Mouse (Mus musculus): ENCODE measurements around the gene Trim26. TPM values are rescaled to one million over a fixed set of nuclear protein-coding genes. Genes with fewer than 3 reads are reported as not detected.
"Not testable (repeated sequence)": the region's sequence is repeated elsewhere in the genome, so short reads cannot be mapped to it uniquely, and the experiment has no call there.

The Trim26 gene
- 39.9 and 41.3 TPM in 2 replicates for polyA plus RNA-seq (2015; fragmentation: Nextera tagmentation; extraction: Ambion mirVana)

GRCm38 (mm10) chr17:36836874-36837647 is at the start of gene Trim26:
Trim26 (plus strand) TSS chr17:36837134.
- no peaks in the 10 kb centered on the region for H3K9me3 ChIP-seq (replicated peaks; ENCODE audit: control insufficient read depth, low read length)
- no peaks in the 10 kb centered on the region for H3K27me3 ChIP-seq (ENCODE audit: control insufficient read depth, insufficient read depth, low read length)
- peak within 1 kb of the TSS; percentile 86 for H3K4me3 ChIP-seq (replicated peaks; ENCODE audit: low read length)
- peaks cover 12% of the 10 kb centered on the region for H3K4me1 ChIP-seq (ENCODE audit: control insufficient read depth, insufficient read depth, low read length)
- H3K9ac ChIP-seq (ENCODE audit: low read length): peak within 1 kb of the TSS; percentile 95
- no peaks in the 10 kb centered on the region for H3K36me3 ChIP-seq (ENCODE audit: control insufficient read depth, insufficient read depth, low read length)
- 0% methylated on average over 55 of the region's 58 CpGs for WGBS
- H3K27ac ChIP-seq (ENCODE audit: low read length): peak within 1 kb of the TSS; percentile 98
- ATAC-seq (ENCODE audit: insufficient read depth, low FRiP score): peak; percentile 98
- peak within 1 kb of the TSS; percentile 69 for H3K4me2 ChIP-seq (ENCODE audit: low read depth, low read length)

GRCm38 (mm10) chr17:36788351-36788750 is 48.6 kb upstream of the Trim26 start:
- Histone ChIP-seq H3K27ac (ENCODE audit: low read length) (no peak overlapping the region), H3K9me3 (replicated peaks; ENCODE audit: control insufficient read depth, low read length) (no peaks in the 10 kb centered on the region), H3K9ac (ENCODE audit: low read length) (no peak overlapping the region), H3K4me1 (ENCODE audit: control insufficient read depth, insufficient read depth, low read length) (no peaks in the 10 kb centered on the region), H3K4me3 (replicated peaks; ENCODE audit: low read length) (no peak overlapping the region), H3K36me3 (ENCODE audit: control insufficient read depth, insufficient read depth, low read length) (no peaks in the 10 kb centered on the region), H3K27me3 (ENCODE audit: control insufficient read depth, insufficient read depth, low read length) (no peaks in the 10 kb centered on the region), H3K4me2 (ENCODE audit: low read depth, low read length) (no peak overlapping the region)
- 61% methylated on average over 2 of the region's 2 CpGs for WGBS
- no peak for ATAC-seq (ENCODE audit: insufficient read depth, low FRiP score)

GRCm38 (mm10) chr17:36788801-36789200 is 48.1 kb upstream of the Trim26 start:
- H3K4me1 ChIP-seq (ENCODE audit: control insufficient read depth, insufficient read depth, low read length); H3K9me3 ChIP-seq (replicated peaks; ENCODE audit: control insufficient read depth, low read length); H3K27me3 ChIP-seq (ENCODE audit: control insufficient read depth, insufficient read depth, low read length); H3K4me2 ChIP-seq (ENCODE audit: low read depth, low read length); H3K36me3 ChIP-seq (ENCODE audit: control insufficient read depth, insufficient read depth, low read length); H3K9ac ChIP-seq (ENCODE audit: low read length); H3K27ac ChIP-seq (ENCODE audit: low read length); H3K4me3 ChIP-seq (replicated peaks; ENCODE audit: low read length): not testable (repeated sequence)
- peak; percentile 17; the same call in 1 of the 2 replicates for ATAC-seq (ENCODE audit: insufficient read depth, low FRiP score)

- 62% methylated on average over 10 of the region's 10 CpGs for WGBS
- Histone ChIP-seq H3K4me2 (ENCODE audit: low read depth, low read length) (no peak overlapping the region), H3K27me3 (ENCODE audit: control insufficient read depth, insufficient read depth, low read length) (no peaks in the 10 kb centered on the region), H3K27ac (ENCODE audit: low read length) (no peak overlapping the region), H3K36me3 (ENCODE audit: control insufficient read depth, insufficient read depth, low read length) (no peaks in the 10 kb centered on the region), H3K9me3 (replicated peaks; ENCODE audit: control insufficient read depth, low read length) (no peaks in the 10 kb centered on the region), H3K4me3 (replicated peaks; ENCODE audit: low read length) (no peak overlapping the region), H3K9ac (ENCODE audit: low read length) (no peak overlapping the region), H3K4me1 (ENCODE audit: control insufficient read depth, insufficient read depth, low read length) (no peaks in the 10 kb centered on the region)
- ATAC-seq (ENCODE audit: insufficient read depth, low FRiP score): no peak
Observed at GRCm38 (mm10) chr17:36799493-36799892, 37.4 kb upstream of the Trim26 start.

- H3K9me3 ChIP-seq (replicated peaks; ENCODE audit: control insufficient read depth, low read length); H3K4me2 ChIP-seq (ENCODE audit: low read depth, low read length); H3K4me3 ChIP-seq (replicated peaks; ENCODE audit: low read length); ATAC-seq (ENCODE audit: insufficient read depth, low FRiP score); H3K27me3 ChIP-seq (ENCODE audit: control insufficient read depth, insufficient read depth, low read length); H3K27ac ChIP-seq (ENCODE audit: low read length); H3K9ac ChIP-seq (ENCODE audit: low read length); H3K36me3 ChIP-seq (ENCODE audit: control insufficient read depth, insufficient read depth, low read length); H3K4me1 ChIP-seq (ENCODE audit: control insufficient read depth, insufficient read depth, low read length): not testable (repeated sequence)
- WGBS: 27% methylated on average over 4 of the region's 4 CpGs
Observed at GRCm38 (mm10) chr17:36799921-36800462, 36.9 kb upstream of the Trim26 start.

- Histone ChIP-seq H3K27ac (ENCODE audit: low read length) (no peak within 1 kb of the TSS), H3K9me3 (replicated peaks; ENCODE audit: control insufficient read depth, low read length) (no peaks in the 10 kb centered on the region), H3K36me3 (ENCODE audit: control insufficient read depth, insufficient read depth, low read length) (no peaks in the 10 kb centered on the region), H3K27me3 (ENCODE audit: control insufficient read depth, insufficient read depth, low read length) (no peaks in the 10 kb centered on the region), H3K4me3 (replicated peaks; ENCODE audit: low read length) (no peak within 1 kb of the TSS), H3K4me1 (ENCODE audit: control insufficient read depth, insufficient read depth, low read length) (no peaks in the 10 kb centered on the region), H3K4me2 (ENCODE audit: low read depth, low read length) (no peak within 1 kb of the TSS), H3K9ac (ENCODE audit: low read length) (no peak within 1 kb of the TSS)
- ATAC-seq (ENCODE audit: insufficient read depth, low FRiP score): no peak
Observed at GRCm38 (mm10) chr17:36811871-36812270, 25.1 kb upstream of the Trim26 start, which contains the start of gene H2-M10.6. H2-M10.6 (plus strand) TSS chr17:36812171.

- Histone ChIP-seq H3K4me2 (ENCODE audit: low read depth, low read length) (no peak overlapping the region), H3K9ac (ENCODE audit: low read length) (no peak overlapping the region), H3K27ac (ENCODE audit: low read length) (no peak overlapping the region), H3K4me3 (replicated peaks; ENCODE audit: low read length) (no peak overlapping the region), H3K27me3 (ENCODE audit: control insufficient read depth, insufficient read depth, low read length) (no peaks in the 10 kb centered on the region), H3K4me1 (ENCODE audit: control insufficient read depth, insufficient read depth, low read length) (no peaks in the 10 kb centered on the region), H3K9me3 (replicated peaks; ENCODE audit: control insufficient read depth, low read length) (no peaks in the 10 kb centered on the region), H3K36me3 (ENCODE audit: control insufficient read depth, insufficient read depth, low read length) (no peaks in the 10 kb centered on the region)
- ATAC-seq (ENCODE audit: insufficient read depth, low FRiP score): no peak
Observed at GRCm38 (mm10) chr17:36824005-36824404, 12.9 kb upstream of the Trim26 start.

- WGBS: 19% methylated on average over 4 of the region's 4 CpGs
- Histone ChIP-seq H3K9me3 (replicated peaks; ENCODE audit: control insufficient read depth, low read length) (no peaks in the 10 kb centered on the region), H3K4me2 (ENCODE audit: low read depth, low read length) (no peak overlapping the region), H3K27ac (ENCODE audit: low read length) (no peak overlapping the region), H3K9ac (ENCODE audit: low read length) (no peak overlapping the region), H3K4me1 (ENCODE audit: control insufficient read depth, insufficient read depth, low read length) (no peaks in the 10 kb centered on the region), H3K36me3 (ENCODE audit: control insufficient read depth, insufficient read depth, low read length) (no peaks in the 10 kb centered on the region), H3K4me3 (replicated peaks; ENCODE audit: low read length) (no peak overlapping the region), H3K27me3 (ENCODE audit: control insufficient read depth, insufficient read depth, low read length) (no peaks in the 10 kb centered on the region)
- no peak for ATAC-seq (ENCODE audit: insufficient read depth, low FRiP score)
Observed at GRCm38 (mm10) chr17:36825525-36825924, 11.4 kb upstream of the Trim26 start.

- not testable (repeated sequence) for H3K4me1 ChIP-seq (ENCODE audit: control insufficient read depth, insufficient read depth, low read length); H3K4me2 ChIP-seq (ENCODE audit: low read depth, low read length); H3K27ac ChIP-seq (ENCODE audit: low read length); H3K36me3 ChIP-seq (ENCODE audit: control insufficient read depth, insufficient read depth, low read length); H3K9me3 ChIP-seq (replicated peaks; ENCODE audit: control insufficient read depth, low read length); H3K27me3 ChIP-seq (ENCODE audit: control insufficient read depth, insufficient read depth, low read length); H3K4me3 ChIP-seq (replicated peaks; ENCODE audit: low read length); H3K9ac ChIP-seq (ENCODE audit: low read length)
- 11% methylated on average over 5 of the region's 5 CpGs for WGBS
- ATAC-seq (ENCODE audit: insufficient read depth, low FRiP score): peak; percentile 69; the same call in 1 of the 2 replicates
Observed at GRCm38 (mm10) chr17:36826002-36826401, 10.9 kb upstream of the Trim26 start.

Data from stomach, embryonic 16.5 days (tissue).